Mouse (Mus musculus) naive thymus-derived CD4-positive, alpha-beta T cell, adult 5 months (primary cell): ENCODE data around the gene Zfp2. TPM values are rescaled to one million over a fixed set of nuclear protein-coding genes. Genes with fewer than 3 reads are reported as not detected.

Experiments used
- polyA plus RNA-seq: library from polyadenylated mRNA; unstranded; fragments of 100-300 nt; shearing (Covaris generic); gene quantifications from one replicate; pipeline ENCODE4 v1.2.1, GENCODE M21; 2017

Gene Zfp2
- polyA plus RNA-seq: 1.1 TPM

DNA sequence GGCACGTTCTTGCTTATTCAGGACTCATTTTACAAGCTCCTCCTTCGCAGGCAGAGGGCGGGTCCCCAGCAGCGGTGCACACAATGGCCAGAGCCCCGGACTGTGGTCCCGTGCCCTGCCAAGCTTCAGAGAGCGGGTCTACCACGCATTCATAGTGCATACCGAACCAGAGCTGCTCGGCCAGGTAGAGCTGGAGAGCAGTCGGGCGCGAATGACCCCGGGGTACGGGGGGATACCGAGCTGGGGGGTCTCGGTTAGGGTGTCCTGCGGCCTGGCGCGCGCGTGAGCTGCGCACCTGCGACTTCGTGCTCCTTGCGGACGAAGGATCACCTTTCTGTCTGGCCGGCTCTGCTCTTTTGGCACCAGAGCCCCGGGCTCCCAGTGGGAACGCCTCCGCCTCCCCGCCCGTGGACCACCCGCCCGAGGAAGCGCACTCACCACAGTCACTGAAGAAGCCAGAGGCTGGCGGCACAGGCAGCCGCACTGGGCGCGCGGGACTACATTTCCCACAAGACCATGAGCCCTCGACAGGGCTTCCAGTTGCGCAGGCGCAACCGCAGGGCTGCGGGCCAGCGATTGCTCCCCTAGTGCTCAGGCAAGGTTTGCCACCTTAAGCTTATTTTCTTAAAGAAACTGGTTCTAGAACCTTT, at the start of gene Zfp2:
TSS of gene Zfp2 (minus strand) at position 495 of the 650 bp plus-strand sequence.

GRCm38 (mm10) chr11:50953665-50954064, 37.7 kb upstream of the Zfp2 start, which contains the start of gene Prop1:
Gene Prop1 (minus strand): TSS chr11:50953765.

GRCm38 (mm10) chr11:50943506-50943905, 27.5 kb upstream of the Zfp2 start, which contains the start of gene 4933414I15Rik:
Gene 4933414I15Rik (minus strand): TSS chr11:50943765.

GRCm38 (mm10) chr11:50931451-50931866, 15.5 kb upstream of the Zfp2 start, which contains the start of gene Zfp354b:
Gene Zfp354b (minus strand): TSS chr11:50931633.

DNA sequence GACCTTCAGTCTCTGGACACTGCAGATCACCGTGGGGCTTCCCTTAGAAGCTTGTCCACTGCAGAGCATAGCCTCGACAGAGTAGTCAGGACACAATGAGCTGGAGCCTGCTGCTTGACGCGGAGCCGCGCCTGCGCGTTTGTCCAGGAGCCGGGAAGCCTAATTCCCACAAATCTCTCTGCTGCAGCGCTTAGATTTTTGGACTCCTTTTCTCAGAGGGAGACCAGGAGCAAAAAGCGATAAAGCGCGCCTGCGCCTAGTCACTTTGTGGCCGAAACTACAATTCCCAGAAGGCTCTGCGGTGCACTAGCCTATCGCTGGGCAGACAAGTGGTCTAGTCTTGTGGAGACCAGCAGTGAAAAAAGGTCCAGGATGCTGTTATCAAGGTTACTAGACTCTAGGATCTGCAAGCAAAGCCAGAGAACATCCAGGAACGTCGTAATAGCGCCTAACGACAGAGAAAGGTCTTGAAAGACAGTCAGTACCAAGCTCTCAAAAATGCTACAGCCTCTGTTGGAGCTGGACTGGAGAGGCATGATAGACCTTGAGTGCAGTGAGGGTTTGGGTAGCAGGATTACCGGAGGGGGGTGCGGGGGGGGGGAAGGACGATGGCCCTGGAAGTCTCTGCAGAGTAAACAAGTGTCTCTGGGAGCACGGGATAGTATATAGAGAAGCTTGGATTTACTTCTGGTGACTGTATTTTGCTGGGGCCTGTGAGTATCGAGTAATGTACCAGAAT, 28.4 kb downstream of the Zfp2 start, which contains the start of gene Zfp454:
TSS of gene Zfp454 (minus strand) at position 262 of the 739 bp plus-strand sequence.

DNA sequence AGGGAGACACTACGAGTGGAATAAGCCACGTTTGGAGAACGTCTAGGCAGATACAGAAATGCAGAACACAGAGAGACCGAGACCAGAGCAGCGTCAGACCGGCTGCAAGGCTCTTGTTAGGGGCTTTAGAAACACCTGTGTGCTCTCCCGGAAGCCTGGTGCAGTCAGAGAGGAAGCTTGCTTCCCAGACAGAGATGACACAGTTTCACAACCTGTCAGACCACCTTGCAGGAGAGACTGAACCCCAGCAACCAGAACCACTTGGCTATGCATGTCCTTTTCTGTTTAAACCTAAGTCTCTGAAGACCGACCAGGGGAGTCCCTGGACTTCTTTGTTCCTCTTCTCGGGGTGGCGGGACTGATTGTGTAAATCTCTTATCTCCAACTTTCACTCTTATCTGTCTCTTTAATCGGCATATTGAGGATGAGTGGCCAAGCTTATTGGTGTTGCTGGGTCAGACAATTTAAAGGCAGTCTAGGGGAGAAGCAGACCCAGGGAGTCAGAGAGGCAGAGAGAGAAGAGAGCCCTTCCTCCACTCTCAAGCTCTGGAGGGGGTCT, 65.7 kb downstream of the Zfp2 start, which contains the start of gene Grm6:
TSS of gene Grm6 (plus strand) at position 509 of the 559 bp plus-strand sequence.

Other genes starting within 250 kb of the Zfp2 start
- 6.9 TPM for gene Zfp354c, start 88.4 kb downstream of the Zfp2 start, polyA plus RNA-seq
- 0.15 TPM for gene Zfp879, start 74.6 kb downstream of the Zfp2 start, polyA plus RNA-seq
- gene Grm6, start 65.5 kb downstream of the Zfp2 start, polyA plus RNA-seq: 0.68 TPM
- gene Zfp454, start 28.5 kb downstream of the Zfp2 start, polyA plus RNA-seq: not detected
- not detected for gene Zfp354b, start 15.5 kb upstream of the Zfp2 start, polyA plus RNA-seq
- not detected for gene 4933414I15Rik, start 27.6 kb upstream of the Zfp2 start, polyA plus RNA-seq
- gene Prop1, start 37.6 kb upstream of the Zfp2 start, polyA plus RNA-seq: not detected
- not detected for gene Olfr1378, start 50.4 kb upstream of the Zfp2 start, polyA plus RNA-seq
- gene Olfr1377, start 65.8 kb upstream of the Zfp2 start, polyA plus RNA-seq: not detected
- not detected for gene Olfr51, start 87.4 kb upstream of the Zfp2 start, polyA plus RNA-seq
- gene Olfr54, start 98.1 kb upstream of the Zfp2 start, polyA plus RNA-seq: not detected
- gene Olfr1375, start 131.9 kb upstream of the Zfp2 start, polyA plus RNA-seq: not detected
- gene Zfp354a, start 143.1 kb upstream of the Zfp2 start, polyA plus RNA-seq: not detected